Mouse (Mus musculus) mouse embryonic stem cell (cell line): ENCODE measurements around the gene Ankrd50.

Experiments
- in situ Hi-C, 2 experiments: fragments of 300-500 bp; cut with MboI; formaldehyde crosslinking; loops; 1 replicate in 1 of 2; 3 replicates in 1 of 2; pipeline ENCODE4 v1.14.3; 2019 to 2020; ENCODE audit warnings: low sequenced_read_pairs in 2 of 2, low pct_unique_long_range_greater_than_20kb in 1 of 2, mixed read lengths in 1 of 2; ENCODE audit not compliant: unreplicated experiment in 1 of 2

Gene Ankrd50

DNA sequence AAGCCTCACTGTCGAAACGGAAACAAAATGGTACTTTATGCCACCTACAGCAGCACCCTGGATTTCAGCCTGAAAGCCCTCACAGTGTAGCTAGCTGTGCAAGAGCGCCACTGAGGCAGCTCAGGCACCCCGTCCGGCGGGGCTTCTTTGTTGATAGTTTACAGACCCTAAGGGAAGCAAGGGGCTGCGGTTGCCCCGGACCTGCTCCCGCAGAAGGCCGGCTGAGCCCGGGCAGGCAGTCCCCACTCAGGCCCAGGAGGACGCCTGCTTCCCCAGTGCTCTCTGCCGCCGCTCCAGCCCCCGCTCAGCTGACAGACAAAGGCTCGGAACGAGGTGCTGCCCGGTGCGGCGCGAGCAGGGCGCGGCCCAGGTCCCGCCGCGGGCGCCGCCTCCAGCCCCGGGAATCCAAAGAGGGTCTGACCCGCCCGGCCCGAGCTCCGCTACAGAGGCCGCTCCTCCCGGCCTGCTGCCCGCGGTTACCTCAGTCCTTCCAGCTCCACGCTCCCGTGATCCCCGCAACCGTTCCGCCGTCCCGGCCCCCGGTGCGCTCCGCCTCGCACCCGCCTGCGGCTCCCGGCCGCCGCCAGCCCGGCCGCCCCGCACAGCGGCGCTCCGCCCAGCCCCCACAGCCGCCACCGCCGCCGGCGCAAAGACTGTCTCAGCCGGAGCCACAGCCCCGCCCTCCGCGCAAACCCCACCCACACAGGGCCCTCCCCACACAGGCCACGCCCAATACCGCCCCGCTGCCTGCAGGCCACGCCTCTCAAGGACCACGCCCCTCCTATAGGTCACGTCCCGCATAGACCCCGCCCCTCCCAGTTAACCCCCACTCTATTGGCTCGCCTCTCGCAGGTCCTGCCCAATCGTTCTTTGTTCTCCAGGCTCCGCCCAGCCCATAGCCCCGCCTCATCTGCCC lies at the start of gene Ankrd50:
Gene Ankrd50, minus strand, starts transcription at position 654 of the 916 bp plus-strand sequence.
- in situ Hi-C loops, result no loop called here

DNA sequence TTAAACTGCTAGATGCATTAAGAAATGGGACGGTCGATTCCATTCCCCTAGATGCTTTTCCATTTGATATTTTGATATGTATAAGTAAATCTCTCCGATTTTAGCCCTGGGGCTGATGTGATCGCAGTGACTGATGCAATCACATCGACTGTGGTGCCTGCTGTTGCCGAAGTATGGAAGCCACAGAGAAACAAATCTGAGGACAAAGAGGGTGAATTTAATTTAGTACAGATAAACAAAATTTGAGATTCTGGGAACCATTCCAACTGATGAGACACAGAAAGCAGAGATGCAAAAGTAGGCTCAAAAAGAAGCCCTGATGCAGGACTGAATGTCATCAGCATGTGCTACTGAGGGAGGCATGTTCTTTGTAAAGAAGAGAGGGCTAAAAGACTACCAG lies 49.6 kb upstream of the Ankrd50 start:
- in situ Hi-C loops, result no loop called here

DNA sequence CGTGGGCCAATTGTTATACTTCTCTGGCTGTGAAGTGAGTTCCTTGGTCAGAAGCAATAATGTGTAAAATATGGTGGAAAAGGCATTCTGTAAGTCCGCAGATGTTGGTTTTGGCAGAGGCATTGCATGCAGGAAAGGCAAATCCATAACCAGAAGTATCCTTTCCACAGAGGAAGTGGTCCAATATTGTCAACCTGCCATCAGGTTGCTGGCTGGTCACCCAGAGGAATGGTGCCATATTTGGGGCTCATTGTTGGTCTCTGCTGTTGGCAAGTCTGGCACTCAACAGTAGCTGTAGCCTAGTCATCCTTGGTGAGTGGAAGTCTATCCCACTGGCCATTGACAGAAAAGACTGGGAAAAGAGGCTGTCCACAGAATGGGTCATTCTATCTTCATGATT lies 35.8 kb upstream of the Ankrd50 start:
- in situ Hi-C loops, result no loop called here

DNA sequence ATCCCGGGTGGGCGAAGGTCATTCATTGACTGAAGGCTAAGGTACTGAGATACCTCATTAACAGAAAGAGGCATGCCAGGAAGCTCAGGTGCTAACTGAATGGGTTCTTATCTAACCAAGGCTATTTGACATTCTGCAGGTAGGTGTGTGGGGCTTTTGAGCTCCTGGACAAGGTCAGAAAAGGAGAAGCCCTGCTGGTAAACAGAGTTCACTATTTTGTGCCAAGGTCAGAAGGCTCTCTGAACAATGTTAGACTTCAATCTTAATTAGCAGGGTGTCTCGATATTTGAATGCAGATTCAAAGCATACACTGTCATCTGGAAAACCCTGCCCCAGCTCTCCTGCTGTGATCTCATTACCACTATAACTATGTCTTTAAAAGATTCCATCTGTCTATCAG lies 35.3 kb upstream of the Ankrd50 start:
- in situ Hi-C loops, result no loop called here

DNA sequence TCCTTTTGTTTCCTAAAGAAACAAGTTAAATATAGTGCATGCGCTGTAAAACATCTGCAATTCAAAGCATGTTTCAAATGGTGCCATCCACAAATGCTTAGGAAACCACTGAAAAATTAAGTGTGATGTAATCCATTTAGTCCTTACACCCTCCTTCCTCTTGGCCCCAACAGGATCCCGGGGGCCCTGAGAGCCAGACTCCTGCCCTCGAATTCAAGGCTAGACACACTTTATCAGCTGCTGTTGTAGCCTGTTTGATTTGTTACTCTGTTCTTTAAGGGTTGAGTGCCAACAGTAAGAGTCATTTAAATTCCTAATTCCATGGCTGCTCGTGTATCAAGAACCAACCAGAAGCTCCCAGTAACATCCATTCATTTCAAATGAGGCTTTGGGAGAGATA lies 19.0 kb upstream of the Ankrd50 start:
- in situ Hi-C loops, result no loop called here

GRCm38 (mm10) chr3:38502156-38502555 lies 17.5 kb upstream of the Ankrd50 start:
- in situ Hi-C loops, result no loop called here

DNA sequence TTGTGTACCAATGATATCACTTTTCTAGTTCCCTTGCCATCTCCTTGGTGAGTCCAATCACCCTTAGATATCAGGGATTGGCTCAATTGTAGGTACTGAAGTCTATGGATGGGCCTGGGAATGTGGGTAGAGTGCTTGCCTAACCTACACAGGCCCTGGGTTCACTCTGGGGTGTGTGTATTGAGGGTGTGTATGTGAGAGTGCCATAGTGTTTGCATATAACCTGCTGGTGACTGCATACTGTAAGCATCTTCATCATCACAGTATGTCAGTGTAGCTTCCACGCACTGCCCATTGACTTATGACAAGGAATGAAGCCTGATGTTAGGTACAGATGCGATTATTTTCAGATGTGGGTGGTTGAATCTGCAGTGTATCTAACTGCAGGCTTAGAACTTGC lies 17.1 kb upstream of the Ankrd50 start:
- in situ Hi-C loops, result no loop called here

DNA sequence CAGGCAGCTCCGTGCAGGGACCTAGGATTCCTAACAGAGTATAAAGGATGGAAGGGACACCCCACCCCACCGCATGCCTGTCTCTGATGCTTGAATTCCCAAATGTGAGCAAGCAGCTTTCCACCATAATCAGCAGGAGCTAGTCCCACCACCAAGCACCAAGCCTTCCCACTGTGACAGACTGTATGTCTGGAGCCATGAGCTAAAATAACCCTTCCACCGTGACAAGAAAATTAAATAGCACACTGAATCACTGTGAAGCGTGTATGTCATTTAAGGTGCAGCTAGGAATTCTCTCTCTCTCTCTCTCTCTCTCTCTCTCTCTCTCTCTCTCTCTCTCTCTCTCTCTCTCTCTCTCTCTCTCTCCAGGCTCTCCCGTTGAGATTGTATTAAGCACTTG lies 16.7 kb upstream of the Ankrd50 start:
- in situ Hi-C loops, result no loop called here

DNA sequence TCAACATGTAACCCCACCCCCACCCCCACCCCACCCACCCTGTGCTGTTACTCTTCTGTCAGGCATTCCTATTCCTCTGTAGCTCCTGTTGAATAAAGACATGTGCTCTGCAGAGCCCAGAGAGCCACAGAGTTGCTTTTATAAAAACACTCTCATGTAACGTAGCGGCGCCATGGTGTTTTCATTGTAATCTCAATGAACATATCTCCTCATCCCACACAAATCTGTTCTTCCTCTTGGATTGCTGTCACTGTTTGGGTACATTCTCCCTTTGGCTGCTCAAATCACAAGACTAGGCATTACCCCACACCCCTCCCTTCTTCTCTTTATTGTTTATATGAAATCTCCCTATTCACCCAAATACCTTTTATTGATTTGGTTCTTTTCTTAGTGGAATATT lies 13.9 kb upstream of the Ankrd50 start:
- in situ Hi-C loops, result no loop called here

GRCm38 (mm10) chr3:38496795-38497385 lies 12.2 kb upstream of the Ankrd50 start:
- in situ Hi-C loops, result no loop called here

DNA sequence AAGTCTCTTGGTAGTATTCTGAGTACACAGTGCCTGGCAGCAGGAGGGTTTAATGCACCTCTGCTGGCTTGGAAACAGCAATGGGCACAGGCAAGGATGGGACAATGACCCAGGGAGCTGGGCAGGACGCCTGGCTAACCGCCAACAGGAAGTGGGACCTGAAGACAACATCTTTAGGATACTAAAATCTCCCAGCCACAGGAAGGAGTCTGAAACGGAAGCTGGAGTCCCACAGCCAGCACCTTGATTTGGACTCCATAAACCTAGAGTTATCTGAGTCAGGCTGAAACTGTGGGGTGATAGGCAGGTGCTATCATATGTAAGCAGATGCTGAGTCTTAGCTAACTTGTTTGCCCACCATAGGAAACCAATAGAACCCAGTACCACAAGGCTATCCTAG lies 7.1 kb upstream of the Ankrd50 start:
- in situ Hi-C loops, result no loop called here

GRCm38 (mm10) chr3:38491236-38491635 lies 6.6 kb upstream of the Ankrd50 start:
- in situ Hi-C loops, result no loop called here

- in situ Hi-C loops, result no loop called here
Observed at GRCm38 (mm10) chr3:38490720-38491119, 6.1 kb upstream of the Ankrd50 start.

- in situ Hi-C loops, result no loop called here
Observed at GRCm38 (mm10) chr3:38485107-38485545, 482 bp upstream of the Ankrd50 start.

DNA sequence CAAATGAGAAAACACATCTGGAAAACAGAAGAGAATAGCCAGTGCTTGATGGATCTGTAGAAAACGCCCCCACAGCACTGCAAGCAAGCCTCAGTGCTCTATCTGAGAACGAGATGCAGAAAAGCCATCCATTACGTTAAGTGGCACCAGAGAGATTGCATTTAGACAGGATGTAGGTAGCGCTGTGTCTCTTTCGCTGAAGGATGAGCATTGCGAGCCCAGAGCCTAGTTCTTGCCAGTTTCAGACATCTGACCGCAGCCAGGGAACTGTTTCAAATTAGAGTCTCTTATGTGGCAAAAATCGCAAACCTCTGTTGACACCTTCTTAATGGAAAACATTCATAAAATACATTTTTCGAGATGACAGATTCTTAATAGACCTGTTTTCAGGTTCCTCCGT lies 1.1 kb downstream of the Ankrd50 start:
- in situ Hi-C loops, result no loop called here

- in situ Hi-C loops, result no loop called here
Observed at GRCm38 (mm10) chr3:38482749-38483148, 1.9 kb downstream of the Ankrd50 start.

GRCm38 (mm10) chr3:38481106-38481505 lies 3.5 kb downstream of the Ankrd50 start:
- in situ Hi-C loops, result no loop called here

GRCm38 (mm10) chr3:38477936-38478335 lies 6.7 kb downstream of the Ankrd50 start:
- in situ Hi-C loops, result no loop called here

- in situ Hi-C loops, result no loop called here
Observed at GRCm38 (mm10) chr3:38475587-38475986, 9.1 kb downstream of the Ankrd50 start.

- in situ Hi-C loops, result no loop called here
Observed at GRCm38 (mm10) chr3:38473138-38473537, 11.5 kb downstream of the Ankrd50 start.
